Mouse (Mus musculus) midbrain, embryonic 16.5 days (tissue): ENCODE results near the gene Fez1. TPM values are rescaled to one million over a fixed set of nuclear protein-coding genes. Genes with fewer than 3 reads are reported as not detected.

ENCODE experiments used
- ATAC-seq: fragments of 200-750 bp; cut with Nextera tagmentation; 2 replicates; pipeline ENCODE4 v1.8.0; 2017; ENCODE audit warnings: moderate TSS enrichment
- H3K27ac ChIP-seq: fragments of 300-500 bp; sonication (generic); 2 replicates; pipeline ENCODE4 v1.5.1; 2014; ENCODE audit warnings: mild to moderate bottlenecking, low read length, mixed read lengths
- H3K27me3 ChIP-seq: fragments of 300-500 bp; sonication (generic); 2 replicates; pipeline ENCODE4 v1.6.1; 2014; ENCODE audit warnings: low read depth, low read length, mixed read lengths; ENCODE audit not compliant: control insufficient read depth, insufficient read depth
- H3K36me3 ChIP-seq: fragments of 300-500 bp; sonication (generic); 2 replicates; pipeline ENCODE4 v1.6.1; 2014; ENCODE audit warnings: mild to moderate bottlenecking, low read length, moderate library complexity, mixed read lengths; ENCODE audit not compliant: control insufficient read depth, insufficient read depth
- H3K4me1 ChIP-seq: fragments of 300-500 bp; sonication (generic); 2 replicates; pipeline ENCODE4 v1.6.1; 2014; ENCODE audit warnings: mild to moderate bottlenecking, low read length, mixed read lengths; ENCODE audit not compliant: control insufficient read depth, insufficient read depth
- H3K4me2 ChIP-seq: fragments of 300-500 bp; sonication (generic); 2 replicates; pipeline ENCODE4 v1.6.1; 2014; ENCODE audit warnings: mild to moderate bottlenecking, low read length, mixed read lengths
- H3K4me3 ChIP-seq: fragments of 300-500 bp; sonication (generic); 2 replicates; pipeline ENCODE4 v1.5.1; 2014; ENCODE audit warnings: low read depth, mild to moderate bottlenecking, low read length, moderate library complexity, mixed read lengths
- H3K9ac ChIP-seq: fragments of 300-500 bp; sonication (generic); 2 replicates; pipeline ENCODE4 v1.6.1; 2014; ENCODE audit warnings: low read depth, low read length, mixed read lengths
- H3K9me3 ChIP-seq: fragments of 300-500 bp; sonication (generic); replicated peaks from 2 replicates; pipeline ENCODE4 v1.6.1; 2014; ENCODE audit warnings: mild to moderate bottlenecking, low read length, mixed read lengths; ENCODE audit not compliant: control insufficient read depth, poor library complexity, severe bottlenecking
- WGBS: fragments of 180-500 bp; shearing (Covaris S2); extraction: QIAGEN DNeasy Blood & Tissue Kit; methylation state at CpG from one replicate; pipeline ENCODE4 v1.1.7; 2014; 5-methylcytosine and 5-hydroxymethylcytosine counted together
- polyA plus RNA-seq: library from polyadenylated mRNA; unstranded; fragments of >200 nt; fragmentation: Nextera tagmentation; extraction: Ambion mirVana; gene quantifications from 2 replicates; pipeline ENCODE4 v1.2.1, GENCODE M21; 2015

The Fez1 gene
- polyA plus RNA-seq, 1 experiment from 2014 or later, result 638 TPM

DNA sequence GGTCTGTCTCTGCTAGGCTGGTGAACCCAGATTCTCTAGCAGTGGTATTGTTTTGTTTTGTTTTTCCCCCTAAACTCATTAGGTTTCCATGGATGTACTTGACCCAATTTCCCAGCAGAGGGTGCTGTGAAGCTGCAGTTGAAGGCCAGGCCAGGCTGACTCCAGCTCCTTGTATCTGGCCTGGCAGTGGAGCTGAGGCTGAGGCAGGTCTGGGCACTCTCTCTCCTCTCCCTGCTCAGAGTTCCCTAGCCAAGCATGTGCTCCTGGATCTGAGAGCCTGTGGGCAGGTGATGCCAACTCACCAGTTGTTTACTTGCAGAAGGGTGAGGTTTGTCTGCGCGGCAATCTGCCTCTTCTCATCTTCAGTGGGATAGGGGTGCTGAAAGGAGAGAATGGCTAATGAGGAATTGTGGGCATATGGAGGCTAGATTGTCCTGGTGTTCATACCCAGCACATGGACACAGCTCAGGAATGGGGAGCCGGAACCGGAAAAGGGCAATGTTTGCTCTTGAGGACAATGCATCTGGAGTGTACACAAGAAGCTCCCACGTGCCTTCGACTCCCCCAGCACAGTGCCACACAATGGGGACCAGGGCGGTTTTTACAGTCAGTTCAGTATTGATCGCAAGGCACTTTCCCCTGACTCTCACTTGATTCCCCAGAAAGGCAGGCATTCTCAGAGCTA lies 73.5 kb downstream of the Fez1 start:
- Histone ChIP-seq H3K4me2 (no peak overlapping the region), H3K4me3 (no peak overlapping the region), H3K9me3 (no peaks in the 10 kb centered on the region), H3K9ac (no peak overlapping the region), H3K4me1 (no peaks in the 10 kb centered on the region), H3K27ac (no peak overlapping the region), H3K36me3 (peaks cover 4% of the 10 kb centered on the region; the same call in 1 of the 2 replicates), H3K27me3 (no peaks in the 10 kb centered on the region)
- peak; percentile 88 for ATAC-seq
- 76% methylated on average over 8 of the region's 8 CpGs for WGBS

DNA sequence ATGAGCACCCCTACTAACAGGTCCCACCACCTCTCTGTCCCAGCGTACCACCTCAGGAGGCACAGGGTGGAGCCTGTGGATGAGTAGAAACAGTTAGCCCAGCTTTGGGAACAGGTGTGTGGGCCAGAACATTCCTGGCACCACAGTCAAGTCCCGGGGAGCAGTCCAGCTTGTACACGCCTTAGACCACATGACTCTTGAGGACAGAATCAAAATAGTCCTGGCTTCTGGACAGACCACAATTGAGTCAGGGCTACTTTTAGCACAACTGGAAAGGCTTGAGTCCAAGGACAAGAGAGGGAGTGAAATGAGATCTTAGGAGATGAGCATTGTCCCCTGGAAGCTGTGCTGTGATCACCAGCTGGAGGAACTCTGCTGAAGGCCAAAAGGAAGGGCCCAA lies 76.9 kb downstream of the Fez1 start:
- Histone ChIP-seq H3K27ac (no peak overlapping the region), H3K4me2 (no peak overlapping the region), H3K27me3 (no peaks in the 10 kb centered on the region), H3K9me3 (no peaks in the 10 kb centered on the region), H3K9ac (no peak overlapping the region), H3K4me1 (no peaks in the 10 kb centered on the region), H3K4me3 (no peak overlapping the region), H3K36me3 (no peaks in the 10 kb centered on the region)
- ATAC-seq, result no peak
- WGBS, result 95% methylated on average over 3 of the region's 3 CpGs

DNA sequence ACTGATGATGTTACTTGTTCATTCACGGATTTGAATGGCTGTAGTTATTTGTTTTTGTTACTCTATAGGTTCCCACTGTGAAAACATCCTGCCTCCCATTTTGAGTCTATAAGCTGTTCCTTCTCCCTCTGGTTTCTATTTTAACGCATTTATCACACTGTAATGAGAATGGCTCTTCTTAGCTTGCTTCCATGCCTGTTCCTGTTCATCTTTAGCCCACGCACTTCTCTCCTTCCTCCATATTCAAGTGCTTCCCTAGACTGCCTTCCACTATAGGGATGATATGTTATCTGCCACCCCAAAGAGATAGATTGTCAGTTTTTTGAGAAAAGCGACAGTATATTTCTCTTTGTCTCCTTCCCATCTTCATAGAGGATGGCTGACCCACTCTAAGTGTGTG lies 78.8 kb downstream of the Fez1 start:
- Histone ChIP-seq H3K4me3 (no peak overlapping the region), H3K4me2 (no peak overlapping the region), H3K27me3 (no peaks in the 10 kb centered on the region), H3K4me1 (no peaks in the 10 kb centered on the region), H3K9ac (no peak overlapping the region), H3K36me3 (no peaks in the 10 kb centered on the region), H3K9me3 (no peaks in the 10 kb centered on the region), H3K27ac (no peak overlapping the region)
- WGBS, result 93% methylated on average over 4 of the region's 4 CpGs
- ATAC-seq, result no peak

DNA sequence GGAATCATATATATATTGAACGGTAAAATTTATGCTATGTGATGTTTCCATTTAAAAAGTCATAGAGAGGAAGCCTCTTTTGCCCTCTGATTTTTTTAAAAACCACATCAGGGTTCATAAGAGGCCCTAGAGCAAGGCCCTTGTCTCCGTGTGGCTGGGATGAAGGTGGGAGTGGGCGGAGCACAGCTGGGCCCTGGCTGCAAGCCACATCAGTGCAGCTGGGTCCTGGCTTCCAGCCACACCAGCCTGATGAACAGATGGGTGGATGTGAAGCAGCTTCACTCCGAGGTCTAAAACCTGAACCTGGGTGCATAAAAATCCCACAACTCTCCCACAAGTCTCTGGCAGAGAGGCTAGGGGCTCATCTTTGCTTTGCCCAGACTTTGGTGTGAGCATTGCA lies 83.8 kb downstream of the Fez1 start:
- H3K9ac ChIP-seq, result no peak overlapping the region
- no peak overlapping the region for H3K4me2 ChIP-seq
- no peak overlapping the region for H3K27ac ChIP-seq
- no peaks in the 10 kb centered on the region for H3K4me1 ChIP-seq
- H3K36me3 ChIP-seq, result no peaks in the 10 kb centered on the region
- H3K4me3 ChIP-seq, result no peak overlapping the region
- H3K9me3 ChIP-seq, result no peaks in the 10 kb centered on the region
- WGBS, result 69% methylated on average over 4 of the region's 4 CpGs
- ATAC-seq, result no peak
- no peaks in the 10 kb centered on the region for H3K27me3 ChIP-seq

DNA sequence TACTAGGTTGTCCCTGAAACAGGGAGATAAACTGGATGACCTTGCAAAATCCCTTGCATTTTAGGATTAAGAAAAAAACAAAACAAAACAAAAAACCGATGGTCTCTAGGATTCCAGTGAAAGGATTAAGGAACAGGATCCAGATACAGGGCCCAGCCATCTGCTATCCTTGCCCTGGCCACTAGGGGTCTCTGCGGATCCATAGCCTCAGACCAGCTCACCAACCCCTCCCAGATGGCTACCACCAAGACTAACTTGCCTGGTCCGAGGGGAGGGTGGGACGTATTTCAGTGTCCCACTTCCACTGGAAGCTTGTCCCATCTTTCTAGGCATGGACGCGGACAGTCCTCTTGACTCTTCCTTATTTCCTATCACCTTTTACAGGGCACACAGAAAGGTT lies 94.7 kb downstream of the Fez1 start:
- H3K27me3 ChIP-seq, result no peaks in the 10 kb centered on the region
- H3K4me2 ChIP-seq, result no peak overlapping the region
- H3K9me3 ChIP-seq, result no peaks in the 10 kb centered on the region
- no peaks in the 10 kb centered on the region for H3K36me3 ChIP-seq
- no peak overlapping the region for H3K4me3 ChIP-seq
- WGBS, result 2% methylated on average over 6 of the region's 6 CpGs
- ATAC-seq, result peak; percentile 66; the same call in 1 of the 2 replicates
- no peak overlapping the region for H3K27ac ChIP-seq
- no peak overlapping the region for H3K9ac ChIP-seq
- peaks cover 7% of the 10 kb centered on the region for H3K4me1 ChIP-seq

DNA sequence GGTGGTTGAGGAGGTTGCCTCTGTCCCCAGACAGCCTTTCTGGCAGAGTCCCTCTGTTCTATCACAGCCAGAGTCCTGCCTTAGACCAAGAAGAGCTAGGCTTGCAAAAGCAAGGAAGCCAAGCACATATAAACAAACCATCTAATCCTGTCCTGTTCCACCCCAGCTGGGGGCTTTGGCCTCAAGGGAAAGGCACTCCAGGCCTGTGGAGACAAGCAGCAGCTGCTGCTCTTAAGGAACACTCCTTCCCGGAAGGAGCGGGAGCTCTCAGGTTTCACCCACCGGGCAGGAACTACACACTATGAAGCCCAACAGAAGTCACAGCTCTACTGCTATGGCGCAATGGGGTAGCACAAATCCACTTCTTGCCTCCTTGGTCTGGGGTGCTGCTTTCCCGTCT lies 95.3 kb downstream of the Fez1 start:
- H3K4me3 ChIP-seq, result no peak overlapping the region
- WGBS, result 56% methylated on average over 5 of the region's 5 CpGs
- no peaks in the 10 kb centered on the region for H3K36me3 ChIP-seq
- no peak overlapping the region for H3K27ac ChIP-seq
- no peaks in the 10 kb centered on the region for H3K27me3 ChIP-seq
- peaks cover 13% of the 10 kb centered on the region for H3K4me1 ChIP-seq
- no peak overlapping the region for H3K9ac ChIP-seq
- no peak overlapping the region for H3K4me2 ChIP-seq
- no peaks in the 10 kb centered on the region for H3K9me3 ChIP-seq
- peak; percentile 3; the same call in 1 of the 2 replicates for ATAC-seq

DNA sequence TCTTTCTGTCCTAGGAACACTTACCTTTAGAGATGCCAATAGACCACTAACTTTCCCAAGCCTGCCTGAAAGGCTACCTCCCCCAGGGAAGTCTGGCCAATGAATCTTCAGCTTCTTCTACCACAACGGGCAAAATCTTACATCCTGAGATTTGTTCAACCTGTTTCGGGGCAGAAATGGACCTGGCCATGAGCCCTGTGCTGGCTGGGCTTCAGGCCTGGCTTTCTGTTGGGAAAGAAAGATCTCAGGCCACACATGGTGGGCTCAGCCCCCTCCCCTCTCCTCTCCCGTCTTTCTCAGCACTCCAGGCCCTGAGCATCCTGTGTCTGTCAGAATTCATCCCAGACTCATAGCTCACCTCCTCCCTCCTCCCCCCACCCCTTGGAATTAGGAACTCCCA lies 96.9 kb downstream of the Fez1 start:
- 48% methylated on average over 3 of the region's 3 CpGs for WGBS
- peaks cover 21% of the 10 kb centered on the region for H3K4me1 ChIP-seq

DNA sequence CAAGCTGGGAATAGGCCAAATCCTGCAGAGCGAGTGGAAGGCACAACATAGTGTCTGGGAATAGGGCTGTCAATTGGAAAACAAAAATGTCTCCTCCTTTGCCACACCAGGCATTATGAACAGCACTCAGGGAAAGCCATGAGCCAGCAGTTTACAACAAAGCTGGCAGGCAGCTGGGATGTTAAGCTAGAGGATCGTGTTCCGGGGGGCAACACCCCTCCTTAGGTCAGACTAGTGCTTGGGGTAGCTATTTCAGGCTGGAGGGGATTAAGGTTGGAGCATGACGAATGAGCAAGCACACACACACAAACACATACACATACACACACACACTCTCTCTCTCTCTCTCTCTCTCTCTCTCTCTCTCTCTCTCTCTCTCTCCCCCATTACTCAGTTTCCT lies 97.8 kb downstream of the Fez1 start:
- Histone ChIP-seq H3K27me3 (no peaks in the 10 kb centered on the region), H3K9me3 (no peaks in the 10 kb centered on the region), H3K27ac (no peak overlapping the region), H3K4me1 (peaks cover 21% of the 10 kb centered on the region), H3K4me3 (no peak overlapping the region), H3K4me2 (no peak overlapping the region), H3K36me3 (no peaks in the 10 kb centered on the region), H3K9ac (no peak overlapping the region)
- ATAC-seq, result no peak
- WGBS, result 26% methylated on average over 4 of the region's 4 CpGs

More for the DNA sequence above, 96.9 kb downstream of the Fez1 start:
- Histone ChIP-seq H3K27me3 (no peaks in the 10 kb centered on the region), H3K4me2 (no peak overlapping the region), H3K4me3 (no peak overlapping the region), H3K27ac (no peak overlapping the region), H3K36me3 (no peaks in the 10 kb centered on the region), H3K9me3 (no peaks in the 10 kb centered on the region), H3K9ac (no peak overlapping the region)
- no peak for ATAC-seq

GRCm38 (mm10) chr9:36921718-36922415 lies 100.2 kb downstream of the Fez1 start:
- Histone ChIP-seq H3K4me2 (no peak overlapping the region), H3K4me3 (no peak overlapping the region), H3K4me1 (peaks cover 21% of the 10 kb centered on the region), H3K27ac (peak overlapping the region; percentile 76), H3K9me3 (no peaks in the 10 kb centered on the region), H3K27me3 (no peaks in the 10 kb centered on the region), H3K36me3 (no peaks in the 10 kb centered on the region), H3K9ac (no peak overlapping the region)
- WGBS, result 20% methylated on average over 13 of the region's 13 CpGs
- ATAC-seq, result peak; percentile 73
